12 mouse cellular contexts compared by ENCODE assay signal in the genomic region with DNA sequence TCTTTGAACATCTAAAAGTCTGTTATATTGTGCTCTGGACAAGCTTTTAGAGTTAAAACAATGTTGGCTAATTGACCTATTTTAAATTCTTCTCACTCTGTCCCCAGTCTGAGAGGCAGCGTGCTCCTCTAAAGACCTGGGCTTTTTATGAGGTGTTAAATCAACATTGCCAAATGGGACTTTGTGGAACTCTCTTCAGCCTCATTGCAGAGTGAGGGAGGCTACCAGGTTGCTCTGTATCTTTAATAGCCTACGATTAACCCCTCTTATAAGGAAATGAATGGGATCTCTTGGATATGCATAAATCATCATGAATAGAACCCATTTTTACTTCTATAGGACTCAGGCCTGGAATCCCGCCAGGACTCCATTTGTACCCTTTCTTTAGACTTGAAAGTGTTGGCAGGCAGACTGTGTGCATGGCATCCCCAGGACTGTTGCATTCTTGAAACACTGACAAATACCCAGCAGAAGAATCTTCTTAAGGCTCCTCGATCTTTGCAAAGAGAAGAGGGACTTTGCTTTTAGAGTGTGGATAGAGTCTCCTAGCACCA.
A peak's percentile ranks its signal among the peaks of the same experiment; 100 is the strongest.
DNase-seq lines count a peak whose midpoint lies in the region; ATAC-seq and TF ChIP-seq lines count a peak whose summit lies in the region.
"Had no signal": no experiment of that assay in that cellular context is flagged by ENCODE, and none has a peak within 500 bp of the region (broad histone marks: within the 10 kb centered on the region; RNA-seq: fewer than 3 reads in every experiment).

No protein-coding gene starts in this region.

- peaks cover 3% of the 10 kb centered on the region; the same call in 1 of the 2 replicates for H3K9me3 ChIP-seq in limb, embryonic 11.5 days (ENCODE audit: control insufficient read depth, low read length)
- no peaks in the 10 kb centered on the region; the same call in 1 of the 2 replicates for H3K9me3 ChIP-seq in limb, embryonic 10.5 days (replicated peaks)
- H3K9me3 ChIP-seq in forebrain, postnatal 0 days (ENCODE audit: low read length): no peaks in the 10 kb centered on the region
- H3K9me3 ChIP-seq in midbrain, embryonic 16.5 days (replicated peaks; ENCODE audit: control insufficient read depth, low read length, poor library complexity, severe bottlenecking): peaks cover 3% of the 10 kb centered on the region; the same call in 1 of the 2 replicates
- H3K9me3 ChIP-seq: heart, embryonic 15.5 days had no signal

- ATAC-seq in limb, embryonic 11.5 days (ENCODE audit: insufficient number of reproducible peaks, low FRiP score, low TSS enrichment, low read depth): no peak
- ATAC-seq in forebrain, postnatal 0 days: no peak
- peak; percentile 62 for ATAC-seq in midbrain, embryonic 16.5 days
- ATAC-seq: liver, postnatal 0 days had no signal

- DNase-seq in cerebellum, postnatal 14 days: peak; percentile 2 to 5
- no peak for DNase-seq in cerebellum, adult 11 months
- DNase-seq in limb, embryonic 11.5 days (ENCODE audit: low spot score): peak; percentile 26
- DNase-seq in limb, embryonic 10.5 days (ENCODE audit: low spot score): no peak
- DNase-seq in forebrain, postnatal 0 days: peak; percentile 51
- DNase-seq in B cell, adult 2 months: no peak
- DNase-seq in MN1 (ENCODE audit: low spot score): no peak
- DNase-seq: cerebellum, adult 8-10 months; gastrocnemius, postnatal 10 days; liver, postnatal 0 days had no signal

- no peak overlapping the region for H3K4me3 ChIP-seq in limb, embryonic 11.5 days (ENCODE audit: low read depth, low read length)
- H3K4me3 ChIP-seq in limb, embryonic 10.5 days: no peak overlapping the region
- H3K4me3 ChIP-seq in forebrain, postnatal 0 days (ENCODE audit: low read depth, low read length): no peak overlapping the region
- H3K4me3 ChIP-seq in midbrain, embryonic 16.5 days (ENCODE audit: low read depth, low read length): no peak overlapping the region
- H3K4me3 ChIP-seq: heart, embryonic 15.5 days had no signal

- WGBS in limb, embryonic 11.5 days: 17% methylated on average over 4 of the region's 4 CpGs
- 27% methylated on average over 4 of the region's 4 CpGs for WGBS in limb, embryonic 10.5 days
- 8% methylated on average over 4 of the region's 4 CpGs for WGBS in forebrain, postnatal 0 days
- WGBS in midbrain, embryonic 16.5 days: 33% methylated on average over 4 of the region's 4 CpGs

- no peaks in the 10 kb centered on the region for H3K27me3 ChIP-seq in limb, embryonic 11.5 days (ENCODE audit: control insufficient read depth, insufficient read depth, low read length)
- H3K27me3 ChIP-seq in limb, embryonic 10.5 days (ENCODE audit: low read depth, poor library complexity, severe bottlenecking): no peaks in the 10 kb centered on the region
- no peaks in the 10 kb centered on the region for H3K27me3 ChIP-seq in forebrain, postnatal 0 days (ENCODE audit: insufficient read depth, low read length)
- no peaks in the 10 kb centered on the region for H3K27me3 ChIP-seq in midbrain, embryonic 16.5 days (ENCODE audit: control insufficient read depth, insufficient read depth, low read depth, low read length)
- H3K27me3 ChIP-seq: heart, embryonic 15.5 days had no signal

- H3K9ac ChIP-seq in limb, embryonic 11.5 days (ENCODE audit: low read length): no peak overlapping the region
- H3K9ac ChIP-seq in forebrain, postnatal 0 days: no peak overlapping the region
- H3K9ac ChIP-seq in midbrain, embryonic 16.5 days (ENCODE audit: low read depth, low read length): no peak overlapping the region
- H3K9ac ChIP-seq: heart, embryonic 15.5 days; liver, postnatal 0 days had no signal

- no peaks in the 10 kb centered on the region for H3K36me3 ChIP-seq in limb, embryonic 11.5 days (ENCODE audit: control insufficient read depth, insufficient read depth, low read length)
- 0 out of 2 replicates have a peak, but pooled peaks cover 4% of the 10 kb centered on the region for H3K36me3 ChIP-seq in limb, embryonic 10.5 days
- no peaks in the 10 kb centered on the region for H3K36me3 ChIP-seq in forebrain, postnatal 0 days (ENCODE audit: insufficient read depth)
- H3K36me3 ChIP-seq in midbrain, embryonic 16.5 days (ENCODE audit: control insufficient read depth, insufficient read depth, low read length): no peaks in the 10 kb centered on the region
- H3K36me3 ChIP-seq: heart, embryonic 15.5 days had no signal

- TF ChIP-seq CTCF in forebrain, postnatal 0 days (IDR thresholded peaks at IDR 0.05; ENCODE audit: low read depth): no peak

- peaks cover 10% of the 10 kb centered on the region for H3K4me1 ChIP-seq in limb, embryonic 11.5 days (ENCODE audit: control insufficient read depth, insufficient read depth, low read length)
- H3K4me1 ChIP-seq in limb, embryonic 10.5 days: peaks cover 30% of the 10 kb centered on the region
- H3K4me1 ChIP-seq in forebrain, postnatal 0 days (ENCODE audit: insufficient read depth): no peaks in the 10 kb centered on the region
- no peaks in the 10 kb centered on the region for H3K4me1 ChIP-seq in midbrain, embryonic 16.5 days (ENCODE audit: control insufficient read depth, insufficient read depth, low read length)
- H3K4me1 ChIP-seq: heart, embryonic 15.5 days had no signal

- H3K4me2 ChIP-seq in limb, embryonic 11.5 days (ENCODE audit: low read depth, severe bottlenecking): no peak overlapping the region
- H3K4me2 ChIP-seq in forebrain, postnatal 0 days (ENCODE audit: low read depth): no peak overlapping the region
- no peak overlapping the region for H3K4me2 ChIP-seq in midbrain, embryonic 16.5 days (ENCODE audit: low read length)
- H3K4me2 ChIP-seq: heart, embryonic 15.5 days had no signal

- no peak overlapping the region; the same call in 1 of the 2 replicates for H3K27ac ChIP-seq in limb, embryonic 11.5 days (replicated peaks; ENCODE audit: low read depth, low read length)
- no peak overlapping the region for H3K27ac ChIP-seq in limb, embryonic 10.5 days
- H3K27ac ChIP-seq in forebrain, postnatal 0 days (ENCODE audit: low read depth, low read length): no peak overlapping the region
- H3K27ac ChIP-seq in midbrain, embryonic 16.5 days (ENCODE audit: low read length): no peak overlapping the region
- H3K27ac ChIP-seq: heart, embryonic 15.5 days had no signal

Comparison
In these comparisons a context has a peak if more than half of its experiments do, and no peak if none do; other contexts are left out.
1. DNase-seq: peak in cerebellum, postnatal 14 days (2 of 2), limb, embryonic 11.5 days (single experiment) and forebrain, postnatal 0 days (single experiment); none in cerebellum, adult 11 months (single experiment), limb, embryonic 10.5 days (single experiment), B cell, adult 2 months (0 of 2) and MN1 (single experiment).